Mouse (Mus musculus) ES-E14 (cell line): Measurements from ENCODE around the gene Zfp414.

Experiments used
- HCFC1 ChIP-seq: IDR thresholded peaks from 2 replicates; pipeline ENCODE4 v1.6.1; 2012; ENCODE audit warnings: low read length, inconsistent platforms, borderline replicate concordance; ENCODE audit not compliant: insufficient read depth
- ZC3H11A ChIP-seq: IDR thresholded peaks from 2 replicates; pipeline ENCODE4 v1.6.1; 2012; ENCODE audit warnings: low read depth, mild to moderate bottlenecking, inconsistent platforms, low read length, borderline replicate concordance

GRCm38 (mm10) chr17:33639743-33640142, 10.9 kb downstream of the Zfp414 start:
- no peak for TF ChIP-seq HCFC1
- no peak for TF ChIP-seq ZC3H11A
